Mouse (Mus musculus) kidney, postnatal 4 days (tissue): Measurements from ENCODE around the gene 4930455H04Rik.

Source experiments
- DNase-seq, 2 experiments: peaks; one replicate each; pipeline ENCODE4 v3.0.0; 2021; ENCODE audit warnings: mixed read lengths in 2 of 2

The 4930455H04Rik gene

DNA sequence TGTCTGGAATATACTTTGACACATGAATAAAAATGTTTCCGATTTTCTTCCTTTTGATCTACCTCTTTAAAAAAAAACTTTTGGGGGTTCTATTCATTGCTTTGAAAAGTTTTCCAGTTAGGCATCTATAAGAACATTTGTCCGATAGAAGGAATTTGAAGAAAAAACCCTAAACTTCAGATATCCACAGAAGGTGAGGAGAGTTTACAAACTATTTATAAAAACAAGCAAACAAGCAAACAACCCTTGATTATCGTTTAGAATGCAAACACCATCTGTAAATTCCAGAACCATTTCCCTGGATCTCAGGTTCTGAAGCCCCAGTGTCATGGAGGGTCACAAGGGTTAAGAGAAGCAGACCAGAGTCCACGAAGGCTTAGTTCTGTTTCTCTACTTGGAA is at the start of gene 4930455H04Rik:
TSS of gene 4930455H04Rik (plus strand) at position 301 of the 400 bp plus-strand sequence.
- no peak for DNase-seq

DNA sequence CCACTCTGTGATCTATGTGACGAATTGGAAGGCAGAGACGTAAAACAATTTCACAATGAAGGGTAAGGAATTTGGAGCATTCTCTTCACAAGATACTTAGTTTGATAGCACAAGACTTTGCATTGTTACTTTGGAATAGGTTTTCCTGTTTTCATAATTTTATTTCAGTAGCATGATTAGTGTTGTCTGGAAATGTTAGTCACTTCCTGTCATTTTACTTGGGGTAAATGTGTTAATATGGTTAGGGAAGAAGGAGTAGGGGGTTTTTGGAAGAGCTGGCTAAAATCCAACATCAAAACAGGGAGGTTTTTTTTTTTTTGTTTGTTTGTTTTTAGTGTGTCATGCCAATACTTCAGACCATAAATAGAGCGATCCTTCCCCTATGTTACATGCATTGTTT is 46.5 kb upstream of the 4930455H04Rik start:
- no peak for DNase-seq

DNA sequence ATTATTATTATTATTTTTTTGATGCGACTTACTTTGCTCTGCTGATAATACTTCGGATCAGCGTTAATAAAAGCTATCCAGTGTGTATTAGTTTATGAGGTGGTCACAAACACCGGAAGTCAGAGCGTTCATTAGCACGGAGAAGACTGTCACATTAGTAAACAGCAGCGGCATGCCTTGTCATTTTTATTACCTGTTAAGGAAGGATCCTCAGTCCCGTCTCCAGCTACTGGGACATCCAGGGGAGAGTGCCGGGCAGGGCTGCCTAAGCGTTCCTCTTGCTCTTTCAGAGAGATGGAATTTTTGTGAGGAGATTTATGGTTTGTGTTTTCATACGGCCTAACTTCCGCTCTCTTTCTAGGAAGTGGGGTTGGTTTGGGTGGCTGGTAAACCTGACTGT is 45.0 kb upstream of the 4930455H04Rik start:
- DNase-seq: no peak

DNA sequence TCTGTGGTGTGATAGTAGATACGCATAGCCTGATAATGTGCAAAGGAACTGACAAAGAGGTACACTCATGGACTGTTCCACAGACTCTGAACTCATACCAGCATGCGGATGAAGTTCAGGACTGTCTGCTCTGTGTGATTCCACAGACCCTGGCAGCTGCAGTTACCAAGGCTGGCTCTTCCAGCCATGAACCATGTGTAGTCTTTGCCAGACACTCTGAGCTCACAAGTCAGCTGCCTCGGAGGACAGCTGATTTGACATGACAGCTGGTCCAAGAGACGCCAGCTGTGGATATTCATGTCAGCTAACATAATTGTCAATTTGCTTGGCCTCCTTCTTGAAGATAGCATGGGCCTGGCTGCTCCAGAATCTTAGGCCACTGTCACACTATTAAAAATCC is 39.1 kb upstream of the 4930455H04Rik start:
- DNase-seq: no peak

DNA sequence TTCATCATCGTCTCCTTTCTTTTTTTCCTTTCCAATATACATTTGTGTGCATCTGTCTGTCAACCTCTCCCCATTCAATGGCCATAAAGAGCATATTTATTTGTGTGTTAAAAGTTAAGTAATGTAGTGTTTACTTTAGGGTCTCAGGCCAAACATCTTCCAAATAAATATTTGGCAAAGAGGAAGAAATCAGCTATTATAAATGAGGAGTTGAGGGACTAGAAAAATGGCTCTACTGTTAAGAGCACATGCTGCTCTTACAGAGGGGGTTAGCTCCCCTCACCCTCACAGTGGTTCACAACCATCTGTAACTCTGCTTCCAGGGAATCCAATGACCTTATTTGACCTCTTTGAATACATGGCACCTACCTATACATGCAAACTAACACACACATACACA is 34.9 kb upstream of the 4930455H04Rik start:
- DNase-seq: no peak

DNA sequence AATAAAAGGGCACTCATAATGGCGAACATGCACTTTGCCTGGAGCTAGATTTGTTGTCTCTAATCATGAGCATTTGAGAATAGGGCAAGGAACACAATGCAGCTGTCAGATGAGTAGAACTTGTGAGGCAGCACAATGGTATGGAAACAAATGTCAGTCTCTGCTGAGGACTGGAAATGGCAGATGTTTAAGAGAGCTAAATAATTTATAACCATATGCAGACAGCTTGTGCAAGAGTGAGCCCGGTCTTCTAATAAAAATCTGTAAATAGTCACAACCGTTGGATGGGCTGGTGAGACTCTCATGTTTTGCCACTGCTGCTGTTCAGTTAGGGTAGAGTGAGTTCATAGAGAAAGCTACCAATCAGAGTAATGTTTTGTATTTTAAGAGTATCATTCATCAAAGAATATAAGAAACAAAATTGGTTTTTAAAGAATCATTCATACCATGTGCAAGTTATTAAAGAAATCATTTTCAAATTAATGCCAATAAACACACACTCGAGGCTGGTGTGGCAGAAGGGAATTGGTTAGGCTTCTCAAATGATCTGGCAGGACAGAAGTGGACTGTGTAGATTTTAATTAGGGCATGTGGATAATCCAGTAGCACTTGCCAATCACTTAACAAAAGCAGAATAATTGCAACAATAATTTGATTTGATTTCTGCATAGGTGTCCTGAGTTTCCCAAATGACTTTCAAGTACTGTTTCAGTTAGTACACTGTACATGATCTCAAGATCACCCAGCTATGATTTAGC is 31.0 kb upstream of the 4930455H04Rik start:
- no peak for DNase-seq

DNA sequence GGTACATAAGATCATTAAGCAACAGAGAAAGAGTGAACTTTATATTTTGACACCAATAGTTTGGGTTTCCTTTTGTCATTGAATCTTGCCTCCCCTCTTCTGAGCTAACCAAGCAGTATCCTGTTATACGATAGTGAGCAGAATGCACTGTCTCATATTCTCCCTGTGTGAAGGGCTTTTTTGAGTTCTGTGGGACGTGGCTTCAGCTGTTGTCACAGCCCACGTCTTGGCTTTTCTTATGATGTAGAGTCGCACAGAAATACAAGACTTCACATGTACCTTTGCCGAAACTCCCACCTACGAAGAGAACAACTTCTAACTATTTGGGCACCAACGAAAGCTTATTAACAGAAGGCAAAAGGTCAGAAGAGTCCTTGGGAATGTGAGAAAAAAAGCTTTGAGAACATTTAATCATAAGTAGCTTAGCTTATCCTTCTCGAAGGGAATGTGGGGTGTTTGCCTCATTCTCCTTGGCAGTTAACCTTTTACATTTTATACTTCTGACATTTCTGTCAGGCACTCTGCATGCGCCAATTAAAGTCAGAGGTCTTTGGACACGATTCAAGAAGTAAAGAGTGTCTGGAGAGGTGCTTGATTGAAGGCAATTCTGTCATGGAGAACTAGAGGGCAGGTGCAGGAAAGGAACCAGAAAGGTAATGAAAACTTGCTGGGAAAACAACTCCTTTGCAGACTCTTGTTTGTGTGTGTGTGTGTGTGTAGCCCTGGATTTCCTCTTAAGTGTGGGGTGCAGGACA is 27.1 kb upstream of the 4930455H04Rik start:
- no peak for DNase-seq

DNA sequence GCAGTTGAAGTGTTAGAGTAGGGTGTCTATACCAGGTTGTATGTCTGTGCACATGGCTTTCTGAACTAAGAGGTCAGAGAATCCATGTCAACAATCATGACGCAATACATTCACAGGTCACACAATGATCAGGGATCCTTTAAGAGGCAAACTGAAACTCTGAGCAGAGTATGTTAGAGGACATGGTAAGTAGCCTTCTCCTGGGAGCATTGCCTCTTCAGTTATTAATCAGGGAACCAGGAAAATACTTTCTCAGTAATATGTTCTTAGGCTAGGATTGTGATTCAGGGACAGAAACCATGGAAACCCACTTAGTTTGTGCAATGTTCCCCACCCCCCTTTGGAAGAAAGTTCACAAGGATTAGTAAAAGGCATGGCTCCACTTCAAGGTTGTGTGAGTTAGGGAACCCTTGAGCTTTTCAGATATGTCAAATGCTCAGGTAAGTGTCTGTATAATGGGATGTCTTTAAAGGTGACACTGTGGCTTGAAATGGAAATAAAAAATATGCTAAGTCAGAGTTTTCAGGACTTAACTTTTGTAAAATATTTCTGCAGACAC is 26.4 kb upstream of the 4930455H04Rik start:
- no peak for DNase-seq

DNA sequence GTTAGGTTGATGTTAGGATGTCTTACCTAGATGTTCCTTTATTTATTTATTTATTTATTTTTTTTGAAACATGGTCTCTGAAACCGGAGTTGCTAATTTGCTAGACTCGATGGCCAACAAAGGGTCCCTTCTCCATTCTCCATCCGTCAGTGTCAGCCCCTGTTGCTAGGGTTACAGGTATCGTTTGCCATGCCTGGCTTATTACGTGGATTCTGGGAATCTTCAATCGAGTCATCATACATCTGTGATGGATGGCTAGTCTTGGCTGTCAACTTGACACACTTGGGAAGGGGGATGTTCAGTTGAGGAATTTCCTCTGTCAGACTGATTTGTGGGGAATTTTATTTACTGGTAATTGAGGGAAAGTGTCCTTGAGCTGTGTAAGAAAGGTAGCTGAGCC is 25.3 kb upstream of the 4930455H04Rik start:
- DNase-seq: no peak

DNA sequence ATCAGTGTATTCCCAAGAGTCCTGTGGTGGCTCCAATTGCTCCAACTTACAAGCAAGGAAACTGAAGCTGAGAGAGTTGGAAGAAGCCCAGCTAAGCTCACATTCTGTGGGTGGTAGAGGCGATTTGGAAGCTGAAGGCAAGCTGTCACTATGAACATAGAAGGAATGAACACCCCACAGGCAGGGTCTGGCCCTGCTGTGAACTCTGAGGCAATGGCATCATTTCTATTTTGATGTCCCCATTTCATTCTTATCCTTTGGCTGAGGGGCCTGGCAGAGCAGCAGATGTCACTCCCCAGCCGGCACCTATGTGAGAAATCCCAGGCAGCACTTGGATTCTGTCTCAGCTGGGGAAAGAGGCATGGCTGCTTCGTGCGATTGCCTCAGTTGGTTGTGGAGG is 24.6 kb upstream of the 4930455H04Rik start:
- no peak for DNase-seq

DNA sequence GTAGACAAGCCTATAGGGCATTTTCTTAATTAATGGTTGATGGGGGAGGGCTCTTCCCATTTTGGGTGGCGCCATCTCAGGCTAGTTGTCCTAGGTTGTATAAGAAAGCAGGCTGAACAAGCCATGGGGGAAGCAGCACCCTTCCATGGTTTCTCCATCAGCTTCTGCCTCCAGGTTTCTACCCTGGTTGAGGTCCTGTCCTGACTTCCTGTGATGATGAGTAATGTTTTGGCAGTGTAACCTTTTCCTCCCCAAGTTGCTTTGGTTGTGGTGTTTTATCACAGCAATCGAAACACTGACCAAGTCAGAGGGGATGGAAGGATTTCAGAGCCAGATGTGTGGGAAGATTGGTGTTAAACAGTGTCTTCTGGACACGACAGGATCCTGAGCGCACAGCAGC is 21.6 kb upstream of the 4930455H04Rik start:
- no peak for DNase-seq

DNA sequence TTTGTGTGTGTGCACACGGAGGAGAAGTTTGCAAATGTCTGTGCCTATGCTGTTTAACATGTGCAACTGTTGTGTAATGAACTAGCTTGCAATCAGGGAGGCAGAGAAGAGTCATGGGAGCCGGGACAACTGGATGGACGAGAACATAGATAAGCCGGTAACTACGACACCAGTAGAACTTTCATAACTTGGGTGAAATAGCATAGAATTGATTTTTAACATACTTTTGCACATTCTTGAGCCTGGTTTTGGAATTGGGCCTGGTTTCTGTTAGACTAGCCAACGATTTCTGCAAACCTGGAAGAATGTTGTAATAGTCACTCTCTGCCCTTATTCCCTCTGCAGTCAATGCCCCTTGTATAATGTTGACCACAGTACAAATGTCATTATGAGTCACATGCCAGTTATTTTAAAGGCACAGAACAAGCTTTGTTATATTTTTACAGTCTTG is 17.4 kb upstream of the 4930455H04Rik start:
- no peak for DNase-seq

DNA sequence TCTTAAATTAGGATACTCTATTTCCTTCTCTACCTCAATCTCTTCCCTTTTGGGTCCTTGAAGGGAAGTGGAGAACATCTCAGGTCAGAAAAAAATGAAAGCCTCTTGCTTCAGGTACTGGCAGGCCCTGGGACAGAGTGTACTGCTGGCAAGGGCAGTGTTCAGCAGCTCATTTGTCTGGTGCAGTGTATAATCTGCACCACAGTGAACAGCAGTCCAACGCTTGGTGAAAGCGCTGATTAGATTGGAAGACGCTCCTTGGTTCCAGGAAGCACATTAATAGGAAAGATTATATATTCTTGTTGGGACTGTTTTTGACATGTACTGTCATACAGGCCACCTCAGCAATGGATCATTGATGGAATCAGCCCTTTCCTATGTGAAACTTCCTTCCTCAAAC is 16.6 kb upstream of the 4930455H04Rik start:
- DNase-seq: no peak

DNA sequence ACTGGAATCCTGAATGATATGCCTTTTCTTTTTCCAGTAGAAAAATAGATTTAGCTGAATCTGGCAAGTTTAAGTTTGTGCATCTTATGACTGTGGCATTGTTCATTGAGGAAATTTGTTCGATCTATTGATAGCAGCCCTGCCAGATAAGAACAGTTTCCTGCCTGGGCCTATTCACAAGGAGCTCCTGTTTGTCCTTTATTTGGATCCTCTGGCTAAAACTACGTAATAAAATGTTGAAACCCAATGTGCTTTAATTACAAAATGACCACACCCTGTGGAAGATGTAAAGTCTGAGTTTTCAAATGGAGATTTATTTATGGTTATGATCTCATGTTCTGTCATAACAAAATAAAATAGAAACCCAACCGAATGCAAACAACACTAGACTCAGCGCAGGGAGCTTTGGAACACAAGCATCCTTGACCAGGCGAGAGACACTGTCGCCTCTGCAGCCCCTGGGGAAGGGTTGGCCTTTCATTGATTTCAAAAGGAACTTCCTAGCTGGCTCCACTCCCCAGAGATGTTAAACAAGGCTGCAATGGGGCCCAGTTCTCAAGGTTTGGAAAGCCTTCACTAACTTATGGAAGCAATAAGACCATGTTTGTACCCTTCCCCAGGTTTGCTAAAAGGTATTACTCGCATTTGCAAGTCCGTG is 15.7 kb upstream of the 4930455H04Rik start:
- no peak for DNase-seq

DNA sequence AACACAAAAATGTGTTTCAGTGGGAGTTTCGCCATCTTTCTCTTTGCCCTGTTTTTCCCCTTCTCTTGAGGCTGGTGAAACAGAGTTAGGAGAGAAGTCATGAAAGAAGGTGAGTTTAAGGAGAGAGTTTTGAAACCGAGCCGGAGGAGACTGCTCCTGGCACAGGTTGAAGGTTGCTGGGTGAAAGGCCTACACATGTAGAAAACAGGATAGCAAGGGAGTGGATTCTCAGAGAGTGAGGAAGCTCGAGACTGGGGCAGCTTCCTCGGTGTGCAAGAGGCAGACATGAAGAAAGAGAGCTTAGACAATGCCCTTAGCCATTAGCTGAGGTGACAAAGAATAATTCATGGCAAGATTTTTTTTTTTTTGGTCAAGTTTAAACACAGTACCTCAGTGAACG is 14.7 kb upstream of the 4930455H04Rik start:
- DNase-seq: no peak

DNA sequence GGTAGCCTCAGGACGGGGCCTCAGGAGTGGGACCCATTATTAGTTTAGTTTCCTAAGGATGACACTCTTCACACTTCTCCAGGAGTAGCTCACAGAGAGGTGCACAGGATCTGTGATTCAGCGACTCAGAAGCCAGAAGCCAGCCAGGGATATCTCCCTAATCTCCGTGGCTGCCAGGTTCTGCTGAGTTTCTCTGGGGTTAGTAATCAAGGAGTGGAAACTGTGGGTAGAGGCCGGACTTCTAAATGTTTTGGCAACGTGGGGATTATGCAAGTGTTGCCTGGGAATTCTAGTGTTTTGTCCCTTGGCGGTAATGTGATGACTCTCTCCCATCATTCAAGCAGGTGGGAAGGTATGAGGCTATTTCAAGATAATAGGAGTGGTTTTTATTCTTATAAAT is 13.0 kb upstream of the 4930455H04Rik start:
- no peak for DNase-seq

DNA sequence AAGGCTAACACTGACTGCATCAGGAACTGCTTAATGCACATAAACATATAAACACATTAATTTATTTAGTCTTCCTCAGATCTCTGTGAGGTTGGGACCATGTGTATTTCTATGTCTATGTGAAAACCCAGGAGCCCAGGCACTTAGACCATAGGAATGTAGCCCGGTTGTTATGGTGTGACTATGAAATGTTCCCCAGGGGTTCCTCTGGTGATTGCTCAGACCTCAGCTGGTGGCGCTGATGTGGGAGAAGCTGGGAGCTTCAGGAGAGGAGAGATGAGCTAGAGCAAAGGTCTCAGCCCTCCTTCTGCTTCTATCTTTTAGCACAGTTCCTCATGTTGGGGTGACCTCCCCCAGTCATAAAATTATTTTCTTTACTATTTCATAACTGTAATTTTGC is 7.7 kb upstream of the 4930455H04Rik start:
- no peak for DNase-seq

DNA sequence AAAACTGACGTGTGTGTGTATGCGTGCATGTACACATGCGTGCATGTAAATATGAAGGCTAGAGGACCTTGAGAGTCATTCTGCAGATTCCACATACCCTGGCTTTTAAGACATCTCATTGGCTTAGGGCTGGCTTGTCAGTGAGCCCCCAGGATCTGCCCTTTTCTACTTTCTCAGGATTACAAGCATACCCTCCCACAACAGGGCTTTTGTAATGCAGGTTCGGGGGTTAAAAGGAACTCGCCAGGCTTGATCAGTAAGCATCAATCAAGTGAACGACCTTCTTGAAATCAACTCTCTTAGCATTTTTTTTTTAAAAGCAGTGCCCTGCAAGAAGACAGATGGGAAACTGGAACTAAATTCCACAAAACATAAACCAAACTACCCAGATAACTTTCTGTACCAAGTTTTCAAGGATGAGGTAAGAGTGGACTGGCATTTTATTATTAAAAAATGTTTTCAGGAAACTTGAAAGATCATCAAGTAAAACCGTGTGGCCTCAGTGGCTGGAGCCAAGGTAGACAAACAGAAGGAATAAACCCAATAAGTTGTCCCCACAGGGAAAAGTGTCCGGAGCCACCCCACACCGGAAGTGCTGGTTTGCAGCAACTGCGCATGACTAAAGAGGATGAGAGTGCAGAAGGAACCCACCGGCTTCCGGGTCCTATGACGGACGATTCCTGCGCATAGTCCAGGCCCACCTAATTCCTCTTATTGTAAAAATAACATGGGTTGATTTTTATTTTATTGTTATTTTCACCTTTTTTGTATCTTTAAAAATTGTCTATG is 6.5 kb upstream of the 4930455H04Rik start:
- no peak for DNase-seq

DNA sequence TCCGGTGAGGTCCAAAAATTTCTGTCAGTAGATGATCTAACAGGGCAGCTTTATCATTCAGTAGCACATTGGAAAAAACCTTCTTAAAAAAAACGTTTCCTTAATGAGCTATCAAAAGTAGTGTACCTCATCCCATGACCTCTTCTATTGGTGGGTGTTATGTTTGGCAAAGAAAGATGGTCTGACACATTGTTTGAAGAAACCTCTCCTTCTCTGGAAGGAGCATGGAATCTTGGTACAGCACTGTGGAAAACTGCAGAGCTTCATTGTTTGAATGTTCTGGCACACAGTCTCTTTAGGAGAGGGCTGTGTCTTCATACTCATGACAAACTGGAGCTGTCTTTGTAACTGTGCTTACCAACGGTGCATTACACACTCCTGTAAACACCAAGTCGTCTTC is 4.9 kb upstream of the 4930455H04Rik start:
- no peak for DNase-seq

DNA sequence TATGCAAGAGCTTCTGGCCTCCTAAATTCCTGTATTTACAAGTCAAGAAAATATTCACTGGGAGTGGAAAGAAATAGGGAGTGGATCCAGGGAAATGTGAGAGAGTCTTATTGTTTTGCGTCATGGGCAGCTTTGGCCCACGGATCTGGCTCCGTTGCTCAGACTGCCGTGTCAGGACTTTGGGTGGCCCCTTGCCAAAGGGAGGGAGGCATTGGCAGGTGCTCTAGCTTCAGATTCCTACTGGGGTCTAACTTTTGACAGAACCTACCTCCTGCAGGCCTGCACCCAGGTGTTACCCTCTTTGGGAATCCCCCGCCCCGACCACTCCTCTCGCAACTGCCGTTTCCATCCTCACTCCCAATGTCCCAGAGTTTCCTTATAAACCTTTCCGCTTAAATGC is 3.6 kb upstream of the 4930455H04Rik start:
- no peak for DNase-seq

DNA sequence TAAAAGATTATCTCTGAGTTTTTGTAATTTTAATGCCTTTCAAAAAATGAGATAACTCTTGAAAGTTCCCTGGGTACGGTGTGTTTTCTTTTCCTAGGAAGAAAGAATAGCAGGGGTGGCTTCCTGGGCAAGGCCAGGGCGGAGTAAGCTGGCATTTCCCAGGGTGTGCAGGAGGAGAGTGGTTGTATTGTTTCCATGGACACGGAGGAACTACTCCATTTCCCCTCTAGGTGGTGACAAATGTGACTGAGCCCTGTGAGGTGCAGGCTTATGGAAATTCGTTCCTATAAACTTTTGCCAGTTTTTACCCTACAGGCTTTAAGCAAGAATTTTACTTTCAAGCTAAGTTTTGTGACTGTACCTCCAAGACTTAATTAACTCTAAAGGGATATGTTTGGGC is 1.8 kb upstream of the 4930455H04Rik start:
- peak; percentile 31 to 54 for DNase-seq

DNA sequence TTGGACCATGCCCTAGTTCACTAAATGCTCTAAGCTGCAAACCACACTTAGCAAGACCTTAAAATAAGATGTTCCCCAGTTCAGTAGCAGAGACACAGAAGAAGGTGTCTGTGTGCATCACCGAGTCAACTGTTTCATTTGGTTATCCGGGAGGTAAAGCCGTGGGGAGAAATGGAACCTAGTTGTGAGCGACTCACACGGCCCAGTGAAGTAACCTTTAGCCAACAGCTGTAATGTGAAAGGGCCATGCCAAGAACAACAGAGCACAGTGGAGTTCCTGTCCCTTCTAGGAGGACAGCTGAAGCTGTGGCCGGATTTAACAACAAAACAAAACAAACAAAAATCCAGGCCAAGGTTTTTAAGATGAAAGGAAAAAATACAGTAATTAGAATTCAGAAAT is 1.3 kb upstream of the 4930455H04Rik start:
- DNase-seq: peak; percentile 8 to 28

DNA sequence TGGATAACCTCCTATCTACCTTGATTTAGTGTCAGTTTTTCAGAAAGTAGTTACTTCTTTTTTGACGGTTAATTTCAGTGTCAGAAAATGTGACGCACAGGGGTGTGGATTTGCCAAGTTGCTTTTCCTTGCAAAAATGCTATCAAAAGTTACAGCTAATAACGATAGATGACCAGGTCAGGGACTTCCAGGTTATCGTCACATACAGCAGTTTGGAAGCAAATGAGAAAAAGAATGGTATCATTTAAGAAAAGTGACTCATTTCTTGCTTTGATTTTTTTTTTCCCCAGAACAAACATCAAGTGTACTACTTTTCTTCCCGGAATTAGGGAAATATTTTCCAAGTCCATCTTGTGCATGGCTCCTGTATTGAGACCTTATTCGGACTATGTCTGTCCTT is 631 bp upstream of the 4930455H04Rik start:
- DNase-seq: no peak
